Mouse (Mus musculus): ENCODE data around the gene Spp2. TPM values are rescaled to one million over a fixed set of nuclear protein-coding genes. Genes with fewer than 3 reads are reported as not detected.
"Not testable (repeated sequence)": the region's sequence is repeated elsewhere in the genome, so short reads cannot be mapped to it uniquely, and the experiment has no call there.

The Spp2 gene
- total and polyA plus RNA-seq, 3 experiments, result not detected

DNA sequence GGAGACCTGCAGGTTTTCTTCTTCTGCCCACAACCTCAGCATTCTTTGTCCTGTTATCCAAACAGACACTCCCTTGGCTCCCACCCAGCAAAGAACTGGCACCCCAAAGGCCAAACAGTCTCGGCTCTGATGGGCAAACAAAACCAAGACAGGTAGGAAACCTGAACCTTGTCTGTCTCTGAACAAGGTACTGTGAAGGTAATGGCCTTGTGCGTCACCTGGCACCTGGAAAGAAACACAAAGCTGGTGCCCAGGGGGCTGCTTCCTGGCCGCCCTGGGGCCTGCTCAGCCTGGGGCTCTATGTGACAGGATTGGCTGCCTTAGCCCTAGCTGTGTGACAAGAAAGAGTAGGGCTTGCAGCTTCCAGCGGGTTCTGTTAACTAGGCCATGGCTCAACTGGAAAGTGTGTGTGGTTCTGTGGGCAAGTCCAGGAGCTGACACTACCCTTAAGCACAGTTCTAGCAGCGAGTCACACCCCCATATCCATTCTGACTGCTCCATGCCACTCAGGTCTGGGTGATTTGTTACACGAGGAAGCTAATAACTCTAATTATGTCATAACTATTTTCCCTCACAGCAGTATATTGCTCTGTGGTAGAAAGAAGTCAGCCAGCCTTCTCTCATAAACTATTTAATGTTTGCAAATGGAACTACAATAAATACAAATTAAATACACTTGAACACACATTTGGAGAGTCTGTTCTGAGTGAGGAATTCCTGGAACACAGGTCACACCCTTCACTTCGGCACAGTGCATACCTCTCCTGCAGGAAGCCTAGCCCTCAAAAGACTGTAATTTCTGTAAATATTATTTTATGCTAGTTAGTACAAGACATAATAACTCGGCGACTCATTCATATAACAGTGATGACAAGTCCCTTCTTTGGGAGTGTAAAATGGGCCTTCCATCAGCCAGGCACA, 30.7 kb downstream of the Spp2 start:
- Histone ChIP-seq H3K36me3 (ENCODE audit: control insufficient read depth, insufficient read depth, low read length) (no peaks in the 10 kb centered on the region), H3K79me2 (replicated peaks; ENCODE audit: control insufficient read depth, insufficient read depth, low read length) (no peaks in the 10 kb centered on the region), H3K4me1 (ENCODE audit: control insufficient read depth, insufficient read depth, low read length) (no peaks in the 10 kb centered on the region), H3K27me3 (ENCODE audit: control insufficient read depth, insufficient read depth, low read length) (no peaks in the 10 kb centered on the region), H3K27ac (no peak overlapping the region), H3K4me3 (no peak overlapping the region), H3K9ac (ENCODE audit: low read depth, low read length) (no peak overlapping the region)
- 78% methylated on average over 9 of the region's 9 CpGs for WGBS
- intact Hi-C loops (cut with DNase I), result no loop called here
- TF ChIP-seq POLR2A (IDR thresholded peaks at IDR 0.05; ENCODE audit: insufficient read depth, low read depth, low read length) (no peak), CTCF (IDR thresholded peaks at IDR 0.05) (no peak), EP300 (IDR thresholded peaks at IDR 0.05; ENCODE audit: insufficient read depth, low read depth, low read length) (no peak)
- DNase-seq, result no peak

DNA sequence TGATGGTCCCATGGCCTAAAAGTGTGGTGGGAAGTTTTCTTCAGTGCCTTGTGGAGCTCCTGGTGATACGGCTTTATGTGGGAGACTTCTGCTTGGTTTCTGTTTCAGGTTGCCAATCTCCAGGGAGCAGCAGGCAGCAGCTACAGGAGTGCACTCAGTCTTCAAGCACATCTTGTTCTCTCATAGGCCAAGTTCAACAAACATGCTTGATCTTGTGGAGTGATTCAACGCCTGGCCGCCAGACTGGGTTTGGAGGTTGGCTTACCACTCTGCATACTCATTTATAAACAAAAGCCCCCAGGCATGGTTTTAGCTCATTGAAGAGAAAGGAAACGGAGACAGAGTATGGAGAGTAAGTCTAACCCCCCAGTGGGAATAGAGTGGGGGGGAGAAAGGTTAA, 36.6 kb downstream of the Spp2 start:
- Histone ChIP-seq H3K27ac (no peak overlapping the region), H3K36me3 (ENCODE audit: control insufficient read depth, insufficient read depth, low read length) (no peaks in the 10 kb centered on the region), H3K79me2 (replicated peaks; ENCODE audit: control insufficient read depth, insufficient read depth, low read length) (no peaks in the 10 kb centered on the region), H3K9ac (ENCODE audit: low read depth, low read length) (no peak overlapping the region), H3K4me1 (ENCODE audit: control insufficient read depth, insufficient read depth, low read length) (no peaks in the 10 kb centered on the region), H3K27me3 (ENCODE audit: control insufficient read depth, insufficient read depth, low read length) (no peaks in the 10 kb centered on the region), H3K4me3 (no peak overlapping the region)
- TF ChIP-seq EP300 (IDR thresholded peaks at IDR 0.05; ENCODE audit: insufficient read depth, low read depth, low read length) (no peak), POLR2A (IDR thresholded peaks at IDR 0.05; ENCODE audit: insufficient read depth, low read depth, low read length) (no peak), CTCF (IDR thresholded peaks at IDR 0.05) (no peak)
- 71% methylated on average over 4 of the region's 4 CpGs for WGBS
- intact Hi-C loops (cut with DNase I), result no loop called here
- no peak for DNase-seq

DNA sequence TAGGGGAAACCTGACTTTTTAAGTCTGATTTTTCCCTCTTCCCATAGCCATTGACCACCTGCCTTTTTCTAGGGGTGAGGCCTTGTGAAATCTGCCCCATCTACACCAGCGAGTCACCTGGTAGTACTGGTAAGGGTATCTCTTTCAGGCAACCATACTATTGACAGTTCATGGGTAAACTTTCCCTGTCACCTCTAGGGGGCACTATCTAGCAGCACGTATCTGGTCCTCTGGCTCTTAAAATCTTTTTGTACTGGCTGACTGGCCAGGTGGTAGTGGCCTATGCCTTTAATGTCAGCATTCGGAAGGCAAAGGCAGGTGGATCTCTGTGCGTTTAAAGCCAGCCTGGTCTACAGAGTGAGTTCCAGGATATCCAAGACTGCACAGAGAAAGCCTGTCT, 38.6 kb downstream of the Spp2 start:
- H3K79me2 ChIP-seq (replicated peaks; ENCODE audit: control insufficient read depth, insufficient read depth, low read length), result no peaks in the 10 kb centered on the region
- intact Hi-C loops (cut with DNase I), result no loop called here
- no peak for DNase-seq
- H3K4me1 ChIP-seq (ENCODE audit: control insufficient read depth, insufficient read depth, low read length), result no peaks in the 10 kb centered on the region
- 77% methylated on average over 4 of the region's 4 CpGs for whole genome bisulfite sequencing
- no peak overlapping the region for H3K9ac ChIP-seq (ENCODE audit: low read depth, low read length)
- TF ChIP-seq POLR2A (IDR thresholded peaks at IDR 0.05; ENCODE audit: insufficient read depth, low read depth, low read length), result no peak
- TF ChIP-seq CTCF (IDR thresholded peaks at IDR 0.05), result peak; percentile 72
- no peak overlapping the region for H3K4me3 ChIP-seq
- H3K36me3 ChIP-seq (ENCODE audit: control insufficient read depth, insufficient read depth, low read length), result no peaks in the 10 kb centered on the region
- no peak overlapping the region for H3K27ac ChIP-seq
- no peaks in the 10 kb centered on the region for H3K27me3 ChIP-seq (ENCODE audit: control insufficient read depth, insufficient read depth, low read length)

DNA sequence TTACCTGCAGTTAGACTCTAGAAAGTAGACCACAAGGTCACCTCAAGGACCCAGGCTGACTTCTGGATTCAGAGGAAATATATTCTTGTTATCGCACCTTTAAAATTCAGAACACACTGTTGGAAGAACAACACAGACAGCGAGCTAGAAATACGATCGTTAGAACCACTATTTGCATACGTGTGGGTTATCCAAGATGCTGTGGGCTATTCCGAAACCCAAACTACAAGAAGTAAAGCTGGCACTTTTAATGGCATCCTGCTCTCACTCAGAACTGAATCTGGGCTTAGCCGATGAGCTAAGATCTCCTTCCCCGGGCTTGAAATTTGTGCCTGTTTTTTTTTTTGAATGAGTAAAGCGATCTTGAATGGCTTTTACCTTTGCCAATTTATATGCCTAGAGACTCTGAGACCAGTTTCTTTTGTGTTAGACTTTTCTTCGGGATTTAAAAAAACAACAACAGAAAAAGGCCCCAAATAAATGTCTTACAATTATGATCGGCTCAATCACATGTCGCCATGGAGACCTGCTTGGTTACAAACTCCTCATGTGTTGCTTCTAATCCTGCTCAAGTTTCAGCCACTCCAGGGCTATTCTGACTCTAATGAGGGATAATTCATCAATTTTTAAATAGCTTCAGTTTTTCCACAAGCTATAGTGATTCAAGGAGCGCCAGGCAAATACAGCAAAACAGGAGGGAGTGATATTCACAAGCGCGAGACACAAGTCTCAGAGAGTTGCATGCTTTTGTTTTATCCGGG, 39.7 kb downstream of the Spp2 start:
- WGBS, result 90% methylated on average over 16 of the region's 16 CpGs
- TF ChIP-seq POLR2A (IDR thresholded peaks at IDR 0.05; ENCODE audit: insufficient read depth, low read depth, low read length) (no peak), EP300 (IDR thresholded peaks at IDR 0.05; ENCODE audit: insufficient read depth, low read depth, low read length) (no peak), CTCF (IDR thresholded peaks at IDR 0.05) (no peak)
- Histone ChIP-seq H3K4me1 (ENCODE audit: control insufficient read depth, insufficient read depth, low read length) (no peaks in the 10 kb centered on the region), H3K9ac (ENCODE audit: low read depth, low read length) (no peak overlapping the region), H3K27ac (no peak overlapping the region), H3K4me3 (no peak overlapping the region), H3K27me3 (ENCODE audit: control insufficient read depth, insufficient read depth, low read length) (no peaks in the 10 kb centered on the region), H3K36me3 (ENCODE audit: control insufficient read depth, insufficient read depth, low read length) (no peaks in the 10 kb centered on the region), H3K79me2 (replicated peaks; ENCODE audit: control insufficient read depth, insufficient read depth, low read length) (no peaks in the 10 kb centered on the region)
- no peak for DNase-seq
- intact Hi-C loops (cut with DNase I), result no loop called here

DNA sequence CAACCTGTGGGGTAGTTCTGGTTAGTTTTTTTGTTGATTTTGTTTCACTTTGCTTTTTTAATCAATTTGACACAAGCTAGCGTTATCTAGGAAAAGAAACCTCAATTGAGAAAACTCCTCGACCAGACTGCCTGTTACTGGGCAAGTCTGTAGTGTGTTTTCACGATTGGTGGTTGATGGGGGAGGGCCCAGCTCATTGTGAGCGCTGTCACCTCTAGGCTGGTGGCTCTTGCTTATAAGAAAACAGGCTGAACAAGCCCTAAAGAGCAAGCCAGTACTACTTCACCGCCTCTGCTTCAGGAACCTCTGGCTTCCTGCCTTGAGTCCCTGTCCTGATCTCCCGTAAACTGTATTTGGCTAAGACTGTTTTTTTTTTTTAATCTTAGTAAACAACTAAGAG, 40.7 kb downstream of the Spp2 start:
- H3K4me1 ChIP-seq (ENCODE audit: control insufficient read depth, insufficient read depth, low read length), result no peaks in the 10 kb centered on the region
- no peak overlapping the region for H3K9ac ChIP-seq (ENCODE audit: low read depth, low read length)
- no peaks in the 10 kb centered on the region for H3K79me2 ChIP-seq (replicated peaks; ENCODE audit: control insufficient read depth, insufficient read depth, low read length)
- WGBS, result 22% methylated on average over 6 of the region's 6 CpGs
- no peak overlapping the region for H3K4me3 ChIP-seq
- DNase-seq, result no peak
- intact Hi-C loops (cut with DNase I), result no loop called here
- H3K36me3 ChIP-seq (ENCODE audit: control insufficient read depth, insufficient read depth, low read length), result no peaks in the 10 kb centered on the region
- H3K27ac ChIP-seq, result no peak overlapping the region
- H3K27me3 ChIP-seq (ENCODE audit: control insufficient read depth, insufficient read depth, low read length), result no peaks in the 10 kb centered on the region
- TF ChIP-seq CTCF (IDR thresholded peaks at IDR 0.05) (no peak), EP300 (IDR thresholded peaks at IDR 0.05; ENCODE audit: insufficient read depth, low read depth, low read length) (no peak), POLR2A (IDR thresholded peaks at IDR 0.05; ENCODE audit: insufficient read depth, low read depth, low read length) (no peak)

DNA sequence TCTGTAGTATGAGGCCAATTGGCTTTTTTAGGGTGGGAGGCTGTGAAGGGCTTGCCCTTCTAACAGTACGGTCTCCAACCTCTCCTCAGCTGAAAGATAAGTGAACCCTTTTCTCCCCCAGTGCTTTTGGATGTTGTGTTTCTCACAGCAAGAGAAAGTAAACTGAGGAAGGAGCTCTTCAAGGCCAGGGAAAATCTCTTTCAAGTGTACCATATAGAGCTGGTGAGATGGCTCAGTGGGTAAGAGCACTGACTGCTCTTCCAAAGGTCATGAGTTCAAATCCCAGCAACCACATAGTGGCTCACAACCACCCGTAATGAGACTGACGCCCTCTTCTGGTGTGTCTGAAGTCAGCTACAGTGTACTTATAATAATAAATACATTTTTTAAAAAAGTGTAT, 41.3 kb downstream of the Spp2 start:
- WGBS, result 86% methylated on average over 3 of the region's 3 CpGs
- intact Hi-C loops (cut with DNase I); H3K79me2 ChIP-seq (replicated peaks; ENCODE audit: control insufficient read depth, insufficient read depth, low read length); H3K4me1 ChIP-seq (ENCODE audit: control insufficient read depth, insufficient read depth, low read length); H3K27ac ChIP-seq; DNase-seq; H3K4me3 ChIP-seq; H3K36me3 ChIP-seq (ENCODE audit: control insufficient read depth, insufficient read depth, low read length); H3K27me3 ChIP-seq (ENCODE audit: control insufficient read depth, insufficient read depth, low read length); H3K9ac ChIP-seq (ENCODE audit: low read depth, low read length): not testable (repeated sequence)

Data from heart, adult 2 months (tissue).